Comparison of ENCODE assay signal across 25 mouse cellular contexts in genomic region chr13:34683762-34684488, GRCm38 (mm10). TPM values are rescaled to one million over a fixed set of nuclear protein-coding genes. Genes with fewer than 3 reads are reported as not detected.
DNase-seq lines count a peak whose midpoint lies in the region; ATAC-seq and TF ChIP-seq lines count a peak whose summit lies in the region.
"Had no signal": no experiment of that assay in that cellular context is flagged by ENCODE, and none has a peak within 500 bp of the region (broad histone marks: within the 10 kb centered on the region; RNA-seq: fewer than 3 reads in every experiment).

No protein-coding gene starts in this region.

- TF ChIP-seq CTCF in embryonic fibroblast, embryonic 13.5 days (IDR thresholded peaks at IDR 0.05; ENCODE audit: borderline replicate concordance, insufficient read depth, low read length) = no peak
- TF ChIP-seq CTCF in heart, postnatal 0 days (IDR thresholded peaks at IDR 0.05; ENCODE audit: low read depth) = no peak

- WGBS in heart, postnatal 0 days = 77% methylated on average over 18 of the region's 18 CpGs

- H3K4me2 ChIP-seq in heart, postnatal 0 days (ENCODE audit: low read depth, low read length) = no peak overlapping the region
- H3K4me2 ChIP-seq: embryonic facial prominence, embryonic 13.5 days; hindbrain, embryonic 12.5 days; limb, embryonic 13.5 days; midbrain, embryonic 15.5 days had no signal

- DNase-seq in spleen, adult 18-20 months = peak; percentile 70
- DNase-seq in spleen, adult 12 weeks (ENCODE audit: low spot score) = no peak
- no peak for DNase-seq in heart, postnatal 0 days (ENCODE audit: low spot score)
- peak; percentile 83 for DNase-seq in splenic B cell, adult 2 months (ENCODE audit: low read depth, low spot score)
- no peak for DNase-seq in right cerebral cortex, postnatal 10 days (ENCODE audit: low spot score in 2 of 2)
- DNase-seq in thymus, adult 18-20 months = no peak
- no peak for DNase-seq in thymus, postnatal 10 days (ENCODE audit: low spot score in 2 of 2)
- DNase-seq: adrenal gland, postnatal 10 days; cerebellum, adult 8-10 months; gastrocnemius, postnatal 36 days; kidney, adult 9 months; thymus, postnatal 36 days had no signal

- H3K27me3 ChIP-seq in heart, postnatal 0 days (ENCODE audit: control insufficient read depth, insufficient read depth, low read length) = no peaks in the 10 kb centered on the region
- H3K27me3 ChIP-seq in splenic B cell, adult 2 months (ENCODE audit: control insufficient read depth, insufficient read depth, low read length, poor library complexity, severe bottlenecking) = no peaks in the 10 kb centered on the region
- H3K27me3 ChIP-seq: embryonic facial prominence, embryonic 13.5 days; hindbrain, embryonic 12.5 days; limb, embryonic 13.5 days; midbrain, embryonic 15.5 days had no signal

- TF ChIP-seq POLR2A in embryonic fibroblast, embryonic 13.5 days (IDR thresholded peaks at IDR 0.05; ENCODE audit: low read depth, low read length) = no peak

- no peak for ATAC-seq in heart, postnatal 0 days (ENCODE audit: insufficient read depth, low read depth)
- ATAC-seq: inflammation-experienced regulatory T-cells, adult 6 months; lung, postnatal 0 days; midbrain, embryonic 15.5 days had no signal

- TF ChIP-seq EP300 in heart, postnatal 0 days (IDR thresholded peaks at IDR 0.05; ENCODE audit: low read depth) = no peak

- peak overlapping the region; percentile 63; the same call in 1 of the 2 replicates for H3K27ac ChIP-seq in embryonic fibroblast, embryonic 13.5 days (ENCODE audit: insufficient read depth, low read length)
- peak overlapping the region; percentile 69 for H3K27ac ChIP-seq in heart, postnatal 0 days (ENCODE audit: low read depth)
- H3K27ac ChIP-seq: embryonic facial prominence, embryonic 13.5 days; forebrain, embryonic 10.5 days; hindbrain, embryonic 12.5 days; layer of hippocampus, adult 2 months; limb, embryonic 13.5 days; liver, embryonic 14.5 days; midbrain, embryonic 15.5 days had no signal

- no peak overlapping the region for H3K9ac ChIP-seq in heart, postnatal 0 days (replicated peaks; ENCODE audit: low read depth, low read length)
- H3K9ac ChIP-seq: embryonic facial prominence, embryonic 13.5 days; hindbrain, embryonic 12.5 days; limb, embryonic 13.5 days; liver, embryonic 14.5 days; midbrain, embryonic 15.5 days had no signal

- H3K4me3 ChIP-seq in embryonic fibroblast, embryonic 13.5 days (ENCODE audit: insufficient read depth, low read length) = no peak overlapping the region
- no peak overlapping the region for H3K4me3 ChIP-seq in heart, postnatal 0 days (ENCODE audit: low read depth, low read length)
- H3K4me3 ChIP-seq: embryonic facial prominence, embryonic 13.5 days; forebrain, embryonic 10.5 days; hindbrain, embryonic 12.5 days; layer of hippocampus, adult 2 months; limb, embryonic 13.5 days; midbrain, embryonic 15.5 days had no signal

- H3K4me1 ChIP-seq in embryonic fibroblast, embryonic 13.5 days (ENCODE audit: control insufficient read depth, insufficient read depth, low read length) = peaks cover 11% of the 10 kb centered on the region; the same call in 1 of the 2 replicates
- H3K4me1 ChIP-seq in heart, postnatal 0 days (ENCODE audit: control insufficient read depth, insufficient read depth) = peaks cover 13% of the 10 kb centered on the region
- H3K4me1 ChIP-seq: forebrain, embryonic 10.5 days; midbrain, embryonic 15.5 days had no signal

- no peaks in the 10 kb centered on the region for H3K36me3 ChIP-seq in heart, postnatal 0 days (replicated peaks; ENCODE audit: control insufficient read depth, insufficient read depth, low read length)
- no peaks in the 10 kb centered on the region for H3K36me3 ChIP-seq in splenic B cell, adult 2 months (ENCODE audit: control insufficient read depth, insufficient read depth, low read length, poor library complexity, severe bottlenecking)
- H3K36me3 ChIP-seq: embryonic facial prominence, embryonic 13.5 days; forebrain, embryonic 10.5 days; hindbrain, embryonic 12.5 days; limb, embryonic 13.5 days; midbrain, embryonic 15.5 days had no signal

- no peaks in the 10 kb centered on the region for H3K9me3 ChIP-seq in heart, postnatal 0 days (replicated peaks; ENCODE audit: control insufficient read depth, low read length)
- H3K9me3 ChIP-seq: embryonic facial prominence, embryonic 13.5 days; forebrain, embryonic 10.5 days; hindbrain, embryonic 12.5 days; limb, embryonic 13.5 days; midbrain, embryonic 15.5 days had no signal

RNA-seq across cellular contexts. Expression of gene Pxdc1, which starts 30.6 kb away (rescaled TPM):
- polyA plus RNA-seq in embryonic fibroblast, embryonic 13.5 days (2011; ENCODE audit: insufficient read length, low read depth, missing spikeins) = 22.0 and 23.0 TPM in 2 replicates
- 29.5 and 31.2 TPM in 2 replicates for total RNA-seq in heart, postnatal 0 days (2014; rRNA removed; ENCODE audit: low replicate concordance)
- 15.9 and 16.5 TPM in 2 replicates for polyA plus RNA-seq in heart, postnatal 0 days (2015; fragmentation: Nextera tagmentation; extraction: Ambion mirVana)
- total RNA-seq: megakaryocyte, adult 5-6 weeks had no signal

RNA-seq across cellular contexts. Expression of gene Fam50b, which starts 50.7 kb away (rescaled TPM):
- polyA plus RNA-seq in embryonic fibroblast, embryonic 13.5 days (2011; ENCODE audit: insufficient read length, low read depth, missing spikeins) = not detected in 2 replicates
- total RNA-seq in heart, postnatal 0 days (2014; rRNA removed; ENCODE audit: low replicate concordance) = not detected in 2 replicates
- polyA plus RNA-seq in heart, postnatal 0 days (2015; fragmentation: Nextera tagmentation; extraction: Ambion mirVana) = not detected in 2 replicates
- total RNA-seq: adrenal gland, postnatal 10 days; gastrocnemius, postnatal 36 days; layer of hippocampus, adult 2 months; megakaryocyte, adult 5-6 weeks had no signal
- polyA plus RNA-seq: cortical plate, adult 2 months; embryonic facial prominence, embryonic 13.5 days; forebrain, embryonic 10.5 days; frontal cortex, adult 2 months; inflammation-experienced regulatory T-cells, adult 6 months; limb, embryonic 13.5 days had no signal

Comparison
In these comparisons a context has a peak if more than half of its experiments do, and no peak if none do; other contexts are left out.
1. DNase-seq: peak in spleen, adult 18-20 months (2 of 2) and splenic B cell, adult 2 months (single experiment); none in spleen, adult 12 weeks (single experiment), heart, postnatal 0 days (single experiment), right cerebral cortex, postnatal 10 days (0 of 2), thymus, adult 18-20 months (0 of 2) and thymus, postnatal 10 days (0 of 2).